Mouse (Mus musculus) adrenal gland, postnatal 4 days (tissue): ENCODE results near the gene St8sia2. TPM values are rescaled to one million over a fixed set of nuclear protein-coding genes. Genes with fewer than 3 reads are reported as not detected.

ENCODE experiments used
- DNase-seq, 2 experiments: peaks; one replicate each; pipeline ENCODE4 v3.0.0; 2021 to 2022; ENCODE audit warnings: low spot score in 2 of 2, mixed read lengths in 2 of 2
- long read RNA-seq, 2 experiments: library from polyadenylated mRNA; stranded (forward); transcript quantifications; one replicate each; pipeline ENCODE4 v2.0.0; 2021
- total RNA-seq, 2 experiments: library from RNA; stranded (reverse); gene quantifications; 2 replicates each; pipeline ENCODE4 v1.2.3; 2021

The St8sia2 gene
- total RNA-seq: 1 to 10 TPM; 5.9 to 7.1 TPM
- long read RNA-seq, experiment 1, full-length matches to known transcripts: 1 of 2 reads
- long read RNA-seq, experiment 1, partial matches to known transcripts: 0 of 2 reads
- long read RNA-seq, experiment 1, other reads (novel, unspliced or antisense): 1 of 2 reads
- long read RNA-seq, experiment 2, full-length matches to known transcripts: 1 of 1 reads
- long read RNA-seq, experiment 2, partial matches to known transcripts: 0 of 1 reads
- long read RNA-seq, experiment 2, other reads (novel, unspliced or antisense): 0 of 1 reads

GRCm38 (mm10) chr7:74013601-74014175 is at the start of gene St8sia2:
Gene St8sia2 (minus strand): TSS chr7:74013690.
- DNase-seq: peak; percentile 13 to 29

- DNase-seq: no peak
Measured at GRCm38 (mm10) chr7:74061076-74061475, 47.6 kb upstream of the St8sia2 start.

GRCm38 (mm10) chr7:74060306-74060946 is 46.9 kb upstream of the St8sia2 start:
- DNase-seq: no peak

- DNase-seq: no peak
Measured at GRCm38 (mm10) chr7:74059684-74060083, 46.2 kb upstream of the St8sia2 start.

GRCm38 (mm10) chr7:74055753-74056152 is 42.3 kb upstream of the St8sia2 start:
- DNase-seq: no peak

GRCm38 (mm10) chr7:74047591-74047990 is 34.1 kb upstream of the St8sia2 start:
- DNase-seq: no peak

GRCm38 (mm10) chr7:74045166-74045957 is 31.9 kb upstream of the St8sia2 start:
- no peak for DNase-seq

GRCm38 (mm10) chr7:74043562-74044138 is 30.2 kb upstream of the St8sia2 start:
- no peak for DNase-seq

- peak; percentile 37 to 43 for DNase-seq
Measured at GRCm38 (mm10) chr7:74025007-74025406, 11.5 kb upstream of the St8sia2 start.

GRCm38 (mm10) chr7:74024171-74024570 is 10.7 kb upstream of the St8sia2 start:
- no peak for DNase-seq

- no peak for DNase-seq
Measured at GRCm38 (mm10) chr7:74022571-74022970, 9.1 kb upstream of the St8sia2 start.

- DNase-seq: no peak
Measured at GRCm38 (mm10) chr7:74021771-74022170, 8.3 kb upstream of the St8sia2 start.

GRCm38 (mm10) chr7:74016613-74017012 is 3.1 kb upstream of the St8sia2 start:
- DNase-seq: no peak

GRCm38 (mm10) chr7:74012858-74013600 is 461 bp downstream of the St8sia2 start:
- no peak for DNase-seq

- no peak for DNase-seq
Measured at GRCm38 (mm10) chr7:74011976-74012857, 1.3 kb downstream of the St8sia2 start.

GRCm38 (mm10) chr7:74008946-74009542 is 4.4 kb downstream of the St8sia2 start:
- DNase-seq: no peak

GRCm38 (mm10) chr7:74006775-74007371 is 6.6 kb downstream of the St8sia2 start:
- no peak for DNase-seq

GRCm38 (mm10) chr7:74006364-74006763 is 7.1 kb downstream of the St8sia2 start:
- no peak for DNase-seq
